Comparison of ENCODE assay signal across 20 mouse cellular contexts in the genomic region with DNA sequence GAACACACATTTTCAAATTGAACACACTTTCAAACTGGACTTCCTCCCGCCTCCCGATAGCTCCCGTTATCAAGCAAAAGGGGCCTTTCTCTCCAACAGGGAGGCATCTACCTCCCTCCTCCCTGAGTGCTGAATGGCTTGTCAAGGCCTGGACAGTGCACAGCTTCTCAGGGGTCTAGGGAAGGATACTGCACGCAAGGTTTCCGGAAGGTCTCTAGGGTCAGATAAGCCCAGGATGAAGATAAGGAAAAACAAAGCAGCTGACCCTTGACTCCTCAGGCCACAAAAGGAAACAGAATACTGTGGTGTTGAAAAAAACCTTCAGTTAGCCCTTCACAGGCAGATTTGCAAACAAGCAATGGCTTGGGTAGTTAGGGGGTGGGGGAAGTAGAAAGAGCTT. TPM values are rescaled to one million over a fixed set of nuclear protein-coding genes. Genes with fewer than 3 reads are reported as not detected.
DNase-seq lines count a peak whose midpoint lies in the region; ATAC-seq and TF ChIP-seq lines count a peak whose summit lies in the region.
"Had no signal": no experiment of that assay in that cellular context is flagged by ENCODE, and none has a peak within 500 bp of the region (broad histone marks: within the 10 kb centered on the region; RNA-seq: fewer than 3 reads in every experiment).

No protein-coding gene starts in this region.

- 0 out of 2 replicates have a peak, but pooled peaks cover 4% of the 10 kb centered on the region for H3K4me1 ChIP-seq in heart, embryonic 11.5 days (ENCODE audit: control insufficient read depth, insufficient read depth, low read length)
- no peaks in the 10 kb centered on the region; the same call in 1 of the 2 replicates for H3K4me1 ChIP-seq in heart, embryonic 15.5 days (replicated peaks)
- no peaks in the 10 kb centered on the region for H3K4me1 ChIP-seq in liver, embryonic 11.5 days (replicated peaks; ENCODE audit: control insufficient read depth, insufficient read depth, low read length)
- H3K4me1 ChIP-seq in liver, embryonic 14.5 days (replicated peaks; ENCODE audit: control insufficient read depth in 2 of 2, insufficient read depth in 2 of 2, low read length in 1 of 2): peaks cover 0 to 20% of the 10 kb centered on the region in 2 experiments; a peak in 3 of 4 replicates
- H3K4me1 ChIP-seq: embryonic facial prominence, embryonic 10.5 days; hindbrain, embryonic 15.5 days had no signal

- H3K9me3 ChIP-seq in heart, embryonic 11.5 days (replicated peaks; ENCODE audit: control insufficient read depth, low read length): no peaks in the 10 kb centered on the region
- H3K9me3 ChIP-seq in heart, embryonic 15.5 days (replicated peaks): no peaks in the 10 kb centered on the region
- H3K9me3 ChIP-seq in liver, embryonic 11.5 days (ENCODE audit: control insufficient read depth, low read length): no peaks in the 10 kb centered on the region
- no peaks in the 10 kb centered on the region for H3K9me3 ChIP-seq in liver, embryonic 14.5 days (ENCODE audit: control insufficient read depth, low read length)
- H3K9me3 ChIP-seq: embryonic facial prominence, embryonic 10.5 days; forebrain, embryonic 13.5 days; hindbrain, embryonic 15.5 days had no signal

- no peaks in the 10 kb centered on the region for H3K27me3 ChIP-seq in heart, embryonic 11.5 days (ENCODE audit: control insufficient read depth, insufficient read depth, low read length)
- no peaks in the 10 kb centered on the region for H3K27me3 ChIP-seq in heart, embryonic 15.5 days
- H3K27me3 ChIP-seq in liver, embryonic 11.5 days (replicated peaks; ENCODE audit: control insufficient read depth, insufficient read depth, low read length): no peaks in the 10 kb centered on the region
- H3K27me3 ChIP-seq in liver, embryonic 14.5 days (ENCODE audit: control insufficient read depth, insufficient read depth, low read length): no peaks in the 10 kb centered on the region
- H3K27me3 ChIP-seq: CH12.LX; forebrain, embryonic 13.5 days; hindbrain, embryonic 15.5 days had no signal

- H3K4me2 ChIP-seq in heart, embryonic 11.5 days: no peak overlapping the region
- no peak overlapping the region for H3K4me2 ChIP-seq in heart, embryonic 15.5 days
- 0 out of 2 replicates have a peak overlapping the region, but pooled peaks have one; percentile 27 for H3K4me2 ChIP-seq in liver, embryonic 11.5 days
- H3K4me2 ChIP-seq in liver, embryonic 14.5 days (ENCODE audit: low read depth): peak overlapping the region; percentile 26
- H3K4me2 ChIP-seq: forebrain, embryonic 13.5 days; hindbrain, embryonic 15.5 days had no signal

- no peak overlapping the region for H3K4me3 ChIP-seq in heart, embryonic 11.5 days (ENCODE audit: low read depth, low read length)
- no peak overlapping the region for H3K4me3 ChIP-seq in heart, embryonic 15.5 days
- no peak overlapping the region for H3K4me3 ChIP-seq in liver, embryonic 11.5 days (ENCODE audit: low read depth, low read length)
- H3K4me3 ChIP-seq in liver, embryonic 14.5 days (ENCODE audit: insufficient read depth in 1 of 2, low read depth in 2 of 2, low read length in 2 of 2): no peak overlapping the region
- H3K4me3 ChIP-seq: embryonic facial prominence, embryonic 10.5 days; forebrain, embryonic 13.5 days; hindbrain, embryonic 15.5 days had no signal

- intact Hi-C loops in heart, postnatal 36 days (cut with DNase I): no loop called here

- H3K27ac ChIP-seq in heart, embryonic 11.5 days (ENCODE audit: low read depth, low read length): no peak overlapping the region
- H3K27ac ChIP-seq in heart, embryonic 15.5 days: no peak overlapping the region
- no peak overlapping the region for H3K27ac ChIP-seq in liver, embryonic 11.5 days (ENCODE audit: low read depth, low read length)
- no peak overlapping the region for H3K27ac ChIP-seq in liver, embryonic 14.5 days
- H3K27ac ChIP-seq: embryonic facial prominence, embryonic 10.5 days; forebrain, embryonic 13.5 days; hindbrain, embryonic 15.5 days had no signal

- no peak for DNase-seq in heart, adult 18-20 months
- DNase-seq in heart, postnatal 36 days: no peak
- DNase-seq in liver, embryonic 11.5 days (ENCODE audit: low spot score): no peak
- DNase-seq in liver, embryonic 14.5 days (ENCODE audit: low read depth in 3 of 3, low spot score in 3 of 3): no peak
- DNase-seq in right cerebral cortex, postnatal 25 days: no peak
- no peak for DNase-seq in testis, postnatal 10 days (ENCODE audit: low spot score)
- DNase-seq: adrenal gland, adult 8-10 months; adrenal gland, postnatal 36 days; cerebellum, postnatal 14 days; forebrain, postnatal 0 days; gastrocnemius, postnatal 14 days had no signal

- TF ChIP-seq CTCF in liver, embryonic 14.5 days (IDR thresholded peaks at IDR 0.05; ENCODE audit: low read depth): no peak

- ATAC-seq in heart, embryonic 11.5 days (replicated peaks; ENCODE audit: insufficient number of reproducible peaks, low FRiP score, low TSS enrichment): peak; percentile 80
- ATAC-seq in heart, embryonic 15.5 days (replicated peaks; ENCODE audit: insufficient number of reproducible peaks, insufficient read depth, low FRiP score, low read depth): 0 out of 2 replicates have a peak, but pooled peaks have one; percentile 55
- peak; percentile 64 for ATAC-seq in liver, embryonic 11.5 days (replicated peaks; ENCODE audit: low FRiP score)
- 0 out of 2 replicates have a peak, but pooled peaks have one; percentile 31 for ATAC-seq in liver, embryonic 14.5 days (ENCODE audit: insufficient read depth)
- ATAC-seq: activated CD4-positive, CD25-positive, alpha-beta regulatory T cell, adult 4 months; forebrain, embryonic 13.5 days; forebrain, postnatal 0 days; intestine, embryonic 16.5 days; Patski had no signal

- WGBS in heart, embryonic 11.5 days (ENCODE audit: insufficient replicate concordance): 33% methylated on average over 5 of the region's 5 CpGs
- WGBS in heart, embryonic 15.5 days: 34% methylated on average over 5 of the region's 5 CpGs
- 32% methylated on average over 5 of the region's 5 CpGs for WGBS in liver, embryonic 11.5 days
- 27% methylated on average over 5 of the region's 5 CpGs for WGBS in liver, embryonic 14.5 days (ENCODE audit: insufficient replicate concordance)

- H3K9ac ChIP-seq in heart, embryonic 11.5 days (ENCODE audit: low read depth, low read length): no peak overlapping the region
- H3K9ac ChIP-seq in heart, embryonic 15.5 days: no peak overlapping the region
- H3K9ac ChIP-seq in liver, embryonic 11.5 days (ENCODE audit: low read depth, low read length): no peak overlapping the region
- no peak overlapping the region for H3K9ac ChIP-seq in liver, embryonic 14.5 days (replicated peaks)
- H3K9ac ChIP-seq: forebrain, embryonic 13.5 days; forebrain, postnatal 0 days; hindbrain, embryonic 15.5 days had no signal

- no peaks in the 10 kb centered on the region for H3K36me3 ChIP-seq in heart, embryonic 11.5 days (ENCODE audit: control insufficient read depth, insufficient read depth, low read length)
- H3K36me3 ChIP-seq in heart, embryonic 15.5 days: no peaks in the 10 kb centered on the region
- H3K36me3 ChIP-seq in liver, embryonic 11.5 days (ENCODE audit: control insufficient read depth, insufficient read depth, low read length): no peaks in the 10 kb centered on the region; the same call in 1 of the 2 replicates
- no peaks in the 10 kb centered on the region for H3K36me3 ChIP-seq in liver, embryonic 14.5 days (replicated peaks; ENCODE audit: control insufficient read depth, insufficient read depth, low read depth)
- H3K36me3 ChIP-seq: hindbrain, embryonic 15.5 days had no signal

- TF ChIP-seq EP300 in liver, embryonic 14.5 days (IDR thresholded peaks at IDR 0.05; ENCODE audit: low read depth): no peak

RNA-seq across cellular contexts. Expression of gene Amot, which starts 22.6 kb away (rescaled TPM):
- polyA plus RNA-seq in heart, embryonic 11.5 days (2014; fragmentation: Nextera tagmentation; extraction: Ambion mirVana): 14.1 and 14.3 TPM in 2 replicates
- 10 to 100 TPM in 1 of 2 experiments, 1 to 10 TPM in 1; 8.2 to 11.7 TPM for total RNA-seq in heart, adult 18-20 months (2021)
- 4.6 and 7.0 TPM in 2 replicates for polyA plus RNA-seq in heart, embryonic 15.5 days (2015; fragmentation: Nextera tagmentation; extraction: Ambion mirVana)
- 1 to 10 TPM; 5.9 to 8.2 TPM for total RNA-seq in heart, postnatal 36 days (2021)
- polyA plus RNA-seq in liver, embryonic 11.5 days (2014; fragmentation: Nextera tagmentation; extraction: Ambion mirVana): 11.7 and 11.9 TPM in 2 replicates
- 4.2 TPM in 2 replicates for polyA plus RNA-seq in liver, embryonic 14.5 days (2012; rRNA removed)
- polyA plus RNA-seq in liver, embryonic 14.5 days (2014; fragmentation: Nextera tagmentation; extraction: Ambion mirVana): 4.3 and 5.7 TPM in 2 replicates
- total RNA-seq: CH12.LX had no signal

Comparison
In these comparisons a context has a peak if more than half of its experiments do, and no peak if none do; other contexts are left out.
1. H3K4me2 ChIP-seq: peak in liver, embryonic 11.5 days (single experiment) and liver, embryonic 14.5 days (single experiment); none in heart, embryonic 11.5 days (single experiment) and heart, embryonic 15.5 days (single experiment).
2. Peak in every context shown above with its lines, with median percentiles within 50 percentile points of each other: ATAC-seq.